Mouse (Mus musculus) CH12.LX (cell line): ENCODE measurements around the gene Hoxb5.

Experiments
- CHD2 ChIP-seq: IDR thresholded peaks from 2 replicates; pipeline ENCODE4 v1.6.1; 2011; ENCODE audit warnings: low read length, improper control_type of control experiment
- CTCF ChIP-seq, 2 experiments: IDR thresholded peaks in 1 of 2; conservative IDR thresholded peaks in 1 of 2; 2 replicates each; pipeline ENCODE4 v1.5.1; 2011 to 2012; ENCODE audit warnings: low read depth in 2 of 2, low read length in 2 of 2, improper control_type of control experiment in 1 of 2, inconsistent platforms in 1 of 2, mild to moderate bottlenecking in 1 of 2, moderate library complexity in 1 of 2
- EP300 ChIP-seq: IDR thresholded peaks from 2 replicates; pipeline ENCODE4 v1.6.1; 2011; ENCODE audit warnings: low read length, improper control_type of control experiment
- ETS1 ChIP-seq: conservative IDR thresholded peaks from 2 replicates; pipeline ENCODE4 v1.6.1; 2012; ENCODE audit warnings: low read depth, mild to moderate bottlenecking, inconsistent platforms, low read length, improper control_type of control experiment, moderate library complexity
- POLR2A ChIP-seq: IDR thresholded peaks from 2 replicates; pipeline ENCODE4 v1.6.1; 2011; ENCODE audit warnings: low read depth, mild to moderate bottlenecking, improper control_type of control experiment, low read length
- RAD21 ChIP-seq: IDR thresholded peaks from 2 replicates; pipeline ENCODE4 v1.6.1; 2011; ENCODE audit warnings: low read depth, mild to moderate bottlenecking, low read length, improper control_type of control experiment, moderate library complexity
- SMC3 ChIP-seq: IDR thresholded peaks from 2 replicates; pipeline ENCODE4 v1.6.1; 2011; ENCODE audit warnings: low read depth, low read length, improper control_type of control experiment
- ZC3H11A ChIP-seq: IDR thresholded peaks from 2 replicates; pipeline ENCODE4 v1.6.1; 2012; ENCODE audit warnings: low read depth, mild to moderate bottlenecking, inconsistent platforms, low read length, improper control_type of control experiment
- ZNF384 ChIP-seq: IDR thresholded peaks from 2 replicates; pipeline ENCODE4 v1.6.1; 2012; ENCODE audit warnings: low read depth, low read length, improper control_type of control experiment, inconsistent platforms

- TF ChIP-seq ZNF384 (no peak), RAD21 (no peak), ETS1 (no peak), CTCF (conservative IDR thresholded peaks at IDR 0.05 in 1 of 2, IDR thresholded peaks at IDR 0.05 in 1 of 2; ENCODE audit: low read depth in 2 of 2, low read length in 2 of 2) (no peak), EP300 (no peak), POLR2A (no peak), CHD2 (no peak), SMC3 (no peak), ZC3H11A (no peak)
Measured at GRCm38 (mm10) chr11:96279421-96280233, 23.5 kb upstream of the Hoxb5 start.
